Mouse (Mus musculus) kidney, embryonic 15.5 days (tissue): Measurements from ENCODE around the gene Slc1a1. TPM values are rescaled to one million over a fixed set of nuclear protein-coding genes. Genes with fewer than 3 reads are reported as not detected.

ENCODE experiments used
- ATAC-seq: fragments of 200-750 bp; cut with Nextera tagmentation; replicated peaks from 2 replicates; pipeline ENCODE4 v1.8.0; 2017; ENCODE audit warnings: moderate TSS enrichment; ENCODE audit not compliant: low FRiP score
- H3K27ac ChIP-seq: fragments of 300-500 bp; sonication (generic); 2 replicates; pipeline ENCODE4 v1.5.1; 2015; ENCODE audit warnings: mild to moderate bottlenecking, inconsistent platforms
- H3K27me3 ChIP-seq: fragments of 300-500 bp; sonication (generic); 2 replicates; pipeline ENCODE4 v1.6.1; 2015; ENCODE audit warnings: inconsistent platforms
- H3K36me3 ChIP-seq: fragments of 300-500 bp; sonication (generic); 2 replicates; pipeline ENCODE4 v1.6.1; 2015; ENCODE audit warnings: inconsistent platforms
- H3K4me1 ChIP-seq: fragments of 300-500 bp; sonication (generic); 2 replicates; pipeline ENCODE4 v1.6.1; 2015; ENCODE audit warnings: inconsistent platforms
- H3K4me2 ChIP-seq: fragments of 300-500 bp; sonication (generic); 2 replicates; pipeline ENCODE4 v1.6.1; 2015; ENCODE audit warnings: moderate library complexity, mild to moderate bottlenecking, inconsistent platforms
- H3K4me3 ChIP-seq: fragments of 300-500 bp; sonication (generic); replicated peaks from 2 replicates; pipeline ENCODE4 v1.5.1; 2015; ENCODE audit warnings: mild to moderate bottlenecking, inconsistent platforms
- H3K9ac ChIP-seq: fragments of 300-500 bp; sonication (generic); 2 replicates; pipeline ENCODE4 v1.6.1; 2015; ENCODE audit warnings: mild to moderate bottlenecking, inconsistent platforms
- H3K9me3 ChIP-seq: fragments of 300-500 bp; sonication (generic); replicated peaks from 2 replicates; pipeline ENCODE4 v1.6.1; 2016; ENCODE audit warnings: inconsistent platforms
- WGBS: fragments of 180-500 bp; shearing (Covaris S2); methylation state at CpG from one replicate; pipeline ENCODE4 v1.1.7; 2015; ENCODE audit warnings: mixed read lengths; 5-methylcytosine and 5-hydroxymethylcytosine counted together
- polyA plus RNA-seq: library from polyadenylated mRNA; unstranded; fragments of >200 nt; fragmentation: Nextera tagmentation; extraction: Ambion mirVana; gene quantifications from 2 replicates; pipeline ENCODE4 v1.2.1, GENCODE M21; 2015

Gene Slc1a1
- polyA plus RNA-seq, 1 experiment from 2014 or later, result 3.9 TPM

- Histone ChIP-seq H3K27ac (no peak overlapping the region), H3K4me1 (no peaks in the 10 kb centered on the region), H3K27me3 (peaks cover 3% of the 10 kb centered on the region; the same call in 1 of the 2 replicates), H3K4me2 (no peak overlapping the region), H3K36me3 (no peaks in the 10 kb centered on the region), H3K9ac (no peak overlapping the region), H3K9me3 (no peaks in the 10 kb centered on the region), H3K4me3 (no peak overlapping the region)
- 93% methylated on average over 10 of the region's 10 CpGs for WGBS
- no peak for ATAC-seq
Observed at GRCm38 (mm10) chr19:28863626-28864025, 28.8 kb downstream of the Slc1a1 start.

GRCm38 (mm10) chr19:28864981-28865380 is 30.1 kb downstream of the Slc1a1 start:
- no peaks in the 10 kb centered on the region for H3K36me3 ChIP-seq
- no peak overlapping the region for H3K4me2 ChIP-seq
- no peaks in the 10 kb centered on the region for H3K9me3 ChIP-seq
- H3K9ac ChIP-seq, result no peak overlapping the region
- H3K27me3 ChIP-seq, result peaks cover 3% of the 10 kb centered on the region; the same call in 1 of the 2 replicates
- no peak overlapping the region for H3K4me3 ChIP-seq
- no peaks in the 10 kb centered on the region for H3K4me1 ChIP-seq
- WGBS, result 71% methylated on average over 6 of the region's 6 CpGs
- H3K27ac ChIP-seq, result no peak overlapping the region
- ATAC-seq, result no peak

GRCm38 (mm10) chr19:28865501-28865900 is 30.7 kb downstream of the Slc1a1 start:
- Histone ChIP-seq H3K27me3 (peaks cover 3% of the 10 kb centered on the region; the same call in 1 of the 2 replicates), H3K36me3 (no peaks in the 10 kb centered on the region), H3K4me1 (no peaks in the 10 kb centered on the region), H3K4me3 (no peak overlapping the region), H3K9ac (no peak overlapping the region), H3K9me3 (no peaks in the 10 kb centered on the region), H3K27ac (no peak overlapping the region), H3K4me2 (no peak overlapping the region)
- no peak for ATAC-seq
- 82% methylated on average over 1 of the region's 1 CpGs for WGBS

DNA sequence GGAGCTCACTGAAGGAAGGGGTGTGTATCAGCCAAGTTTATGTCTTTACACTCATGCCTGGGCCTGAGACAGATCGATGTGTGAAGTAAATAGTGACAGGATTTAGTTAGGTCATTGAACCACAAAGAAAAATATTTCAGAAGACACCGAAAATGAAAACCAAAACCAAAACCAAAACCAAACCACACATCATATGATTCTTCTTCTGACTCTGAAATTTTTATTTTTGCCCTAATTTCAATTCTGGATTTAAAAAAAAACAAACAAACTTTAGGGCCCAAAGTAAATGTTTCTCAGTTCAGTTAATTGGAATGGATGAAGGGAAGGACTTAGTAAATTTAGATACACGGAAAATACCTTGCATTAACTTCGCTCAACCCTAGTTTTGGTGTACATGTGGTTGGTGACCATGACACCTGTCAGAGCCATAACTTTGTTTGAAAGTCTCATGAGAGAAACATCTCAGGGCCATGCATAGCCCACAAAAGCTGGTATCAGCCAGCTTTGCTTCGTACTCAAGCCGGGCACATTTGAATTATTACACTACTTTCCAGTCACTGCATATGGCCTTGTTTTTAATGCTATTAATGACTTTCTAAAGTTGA is 34.5 kb downstream of the Slc1a1 start:
- no peak overlapping the region for H3K4me3 ChIP-seq
- ATAC-seq, result no peak
- H3K27ac ChIP-seq, result no peak overlapping the region
- no peak overlapping the region for H3K4me2 ChIP-seq
- peaks cover 3% of the 10 kb centered on the region; the same call in 1 of the 2 replicates for H3K27me3 ChIP-seq
- H3K4me1 ChIP-seq, result no peaks in the 10 kb centered on the region
- no peaks in the 10 kb centered on the region for H3K9me3 ChIP-seq
- H3K36me3 ChIP-seq, result no peaks in the 10 kb centered on the region
- no peak overlapping the region for H3K9ac ChIP-seq
- WGBS, result 90% methylated on average over 6 of the region's 6 CpGs

DNA sequence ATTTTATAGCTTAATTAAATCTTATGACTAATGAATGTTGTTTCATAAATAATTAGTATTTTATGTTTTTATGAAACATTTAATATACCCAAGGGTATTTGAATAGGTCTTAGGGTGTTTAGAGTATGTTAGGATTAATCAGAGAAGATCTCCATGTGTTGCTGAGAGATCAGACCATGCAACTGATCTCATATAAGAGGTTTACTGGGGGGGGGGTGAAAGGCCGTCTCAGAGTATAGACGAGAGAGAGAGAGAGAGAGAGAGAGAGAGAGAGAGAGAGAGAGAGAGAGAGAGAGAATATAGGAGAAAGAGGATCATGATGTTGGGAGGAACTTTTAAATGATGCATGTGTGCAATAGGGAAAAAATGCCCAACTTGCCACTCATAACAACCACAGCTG is 35.5 kb downstream of the Slc1a1 start:
- no peak for ATAC-seq

GRCm38 (mm10) chr19:28879476-28879875 is 44.6 kb downstream of the Slc1a1 start:
- no peaks in the 10 kb centered on the region for H3K4me1 ChIP-seq

More for the DNA sequence above, 35.5 kb downstream of the Slc1a1 start:
- no peaks in the 10 kb centered on the region for H3K36me3 ChIP-seq
- no peak overlapping the region for H3K9ac ChIP-seq
- no peak overlapping the region for H3K4me3 ChIP-seq
- 77% methylated on average over 2 of the region's 2 CpGs for WGBS
- H3K9me3 ChIP-seq, result no peaks in the 10 kb centered on the region
- no peak overlapping the region for H3K27ac ChIP-seq
- no peak overlapping the region for H3K4me2 ChIP-seq
- H3K4me1 ChIP-seq, result no peaks in the 10 kb centered on the region
- peaks cover 3% of the 10 kb centered on the region; the same call in 1 of the 2 replicates for H3K27me3 ChIP-seq

DNA sequence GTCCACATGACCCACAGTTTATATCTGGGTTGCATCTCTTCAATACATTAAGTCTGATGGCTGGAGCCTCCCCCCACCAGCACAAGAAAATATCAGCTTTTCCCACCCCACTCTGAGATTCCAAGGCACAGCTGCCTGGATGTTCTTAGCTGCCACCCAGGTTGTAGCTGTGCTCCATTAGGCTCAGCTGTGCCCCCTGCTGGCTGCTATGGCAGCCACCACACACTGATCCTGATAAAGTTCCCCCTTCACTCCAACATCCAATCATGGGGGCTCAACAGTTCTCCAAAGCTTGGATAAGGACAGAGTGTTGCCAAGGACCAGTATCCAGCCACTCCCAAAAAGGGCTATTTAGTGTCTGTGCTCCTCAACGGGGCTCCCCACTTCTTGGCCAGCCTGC is 48.3 kb downstream of the Slc1a1 start:
- no peak for ATAC-seq
- H3K27me3 ChIP-seq, result no peaks in the 10 kb centered on the region
- H3K4me1 ChIP-seq, result 0 out of 2 replicates have a peak, but pooled peaks cover 2% of the 10 kb centered on the region
- H3K27ac ChIP-seq, result no peak overlapping the region
- no peak overlapping the region for H3K4me3 ChIP-seq
- H3K4me2 ChIP-seq, result no peak overlapping the region
- H3K9ac ChIP-seq, result no peak overlapping the region
- WGBS, result 61% methylated on average over 1 of the region's 1 CpGs
- H3K36me3 ChIP-seq, result no peaks in the 10 kb centered on the region
- no peaks in the 10 kb centered on the region for H3K9me3 ChIP-seq

More at GRCm38 (mm10) chr19:28879476-28879875, 44.6 kb downstream of the Slc1a1 start:
- Histone ChIP-seq H3K27me3 (no peaks in the 10 kb centered on the region), H3K9ac (no peak overlapping the region), H3K27ac (no peak overlapping the region), H3K4me2 (no peak overlapping the region), H3K4me3 (no peak overlapping the region), H3K9me3 (no peaks in the 10 kb centered on the region), H3K36me3 (no peaks in the 10 kb centered on the region)
- WGBS, result 94% methylated on average over 2 of the region's 2 CpGs
- ATAC-seq, result no peak

GRCm38 (mm10) chr19:28888496-28888895 is 53.6 kb downstream of the Slc1a1 start:
- ATAC-seq, result no peak
- no peaks in the 10 kb centered on the region for H3K36me3 ChIP-seq
- 53% methylated on average over 1 of the region's 1 CpGs for WGBS
- no peak overlapping the region for H3K9ac ChIP-seq
- H3K27me3 ChIP-seq, result no peaks in the 10 kb centered on the region
- H3K4me2 ChIP-seq, result no peak overlapping the region
- H3K27ac ChIP-seq, result no peak overlapping the region
- no peak overlapping the region for H3K4me3 ChIP-seq
- H3K4me1 ChIP-seq, result 0 out of 2 replicates have a peak, but pooled peaks cover 2% of the 10 kb centered on the region
- no peaks in the 10 kb centered on the region for H3K9me3 ChIP-seq

GRCm38 (mm10) chr19:28889251-28889650 is 54.4 kb downstream of the Slc1a1 start:
- Histone ChIP-seq H3K27ac (no peak overlapping the region), H3K4me1 (0 out of 2 replicates have a peak, but pooled peaks cover 2% of the 10 kb centered on the region), H3K9ac (no peak overlapping the region), H3K36me3 (no peaks in the 10 kb centered on the region), H3K9me3 (no peaks in the 10 kb centered on the region), H3K27me3 (no peaks in the 10 kb centered on the region), H3K4me3 (no peak overlapping the region), H3K4me2 (no peak overlapping the region)
- WGBS, result 63% methylated on average over 3 of the region's 3 CpGs
- ATAC-seq, result no peak

DNA sequence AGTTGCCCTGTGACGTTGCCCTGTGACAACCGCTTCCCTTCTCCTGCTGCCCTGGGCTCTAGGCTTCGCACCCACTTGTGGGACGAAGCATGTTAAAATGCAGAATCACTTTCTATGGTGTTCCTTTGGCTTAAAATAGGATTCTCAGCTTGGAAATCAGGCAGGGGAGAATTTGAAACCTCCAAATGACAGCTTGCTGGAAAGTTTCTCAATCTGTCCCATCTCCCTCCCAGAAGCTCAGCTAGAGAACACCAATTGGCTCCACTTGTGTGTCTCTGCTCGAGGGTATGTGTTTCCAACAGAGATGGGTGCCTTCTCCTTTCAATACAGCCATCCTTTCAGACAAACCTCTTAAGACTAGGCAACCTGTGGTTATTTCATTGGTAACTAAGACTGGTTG is 56.4 kb downstream of the Slc1a1 start:
- WGBS, result 68% methylated on average over 5 of the region's 5 CpGs
- H3K9me3 ChIP-seq, result no peaks in the 10 kb centered on the region
- H3K9ac ChIP-seq, result no peak overlapping the region
- H3K4me1 ChIP-seq, result 0 out of 2 replicates have a peak, but pooled peaks cover 2% of the 10 kb centered on the region
- no peaks in the 10 kb centered on the region for H3K27me3 ChIP-seq
- H3K36me3 ChIP-seq, result no peaks in the 10 kb centered on the region
- H3K4me2 ChIP-seq, result no peak overlapping the region
- no peak overlapping the region for H3K27ac ChIP-seq
- no peak overlapping the region for H3K4me3 ChIP-seq
- ATAC-seq, result no peak

GRCm38 (mm10) chr19:28891864-28892263 is 57.0 kb downstream of the Slc1a1 start:
- H3K36me3 ChIP-seq, result no peaks in the 10 kb centered on the region
- no peak overlapping the region for H3K4me2 ChIP-seq
- H3K4me1 ChIP-seq, result 0 out of 2 replicates have a peak, but pooled peaks cover under 1% of the 10 kb centered on the region
- H3K27ac ChIP-seq, result no peak overlapping the region
- H3K9me3 ChIP-seq, result no peaks in the 10 kb centered on the region
- H3K27me3 ChIP-seq, result no peaks in the 10 kb centered on the region
- H3K4me3 ChIP-seq, result no peak overlapping the region
- 92% methylated on average over 1 of the region's 1 CpGs for WGBS
- ATAC-seq, result no peak
- H3K9ac ChIP-seq, result no peak overlapping the region

DNA sequence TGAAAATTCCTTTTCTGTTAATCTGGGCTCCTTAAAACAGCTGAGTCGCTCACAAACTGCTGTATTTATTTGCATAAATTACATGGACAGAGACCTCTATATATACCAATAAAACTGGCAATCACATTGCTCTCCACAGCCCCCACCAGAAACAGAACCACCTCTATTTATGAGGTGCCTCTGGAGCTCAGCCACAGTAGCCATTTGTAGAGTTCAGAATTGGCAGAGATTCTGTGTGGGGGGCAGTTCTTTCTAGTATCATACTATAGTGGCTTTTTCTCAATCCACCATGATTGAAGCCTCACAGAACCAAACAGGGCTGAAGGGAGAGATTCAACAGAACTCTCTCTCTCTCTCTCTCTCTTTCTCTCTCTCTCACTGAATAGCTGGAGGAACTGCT is 61.8 kb downstream of the Slc1a1 start:
- Histone ChIP-seq H3K27me3 (no peaks in the 10 kb centered on the region), H3K9me3 (no peaks in the 10 kb centered on the region), H3K27ac (no peak overlapping the region), H3K9ac (no peak overlapping the region), H3K4me3 (no peak overlapping the region), H3K4me1 (peaks cover 2% of the 10 kb centered on the region; the same call in 1 of the 2 replicates), H3K36me3 (no peaks in the 10 kb centered on the region), H3K4me2 (no peak overlapping the region)
- no peak for ATAC-seq
- 55% methylated on average over 1 of the region's 1 CpGs for WGBS

GRCm38 (mm10) chr19:28897497-28897896 is 62.6 kb downstream of the Slc1a1 start:
- ATAC-seq, result no peak
- no peak overlapping the region for H3K9ac ChIP-seq
- H3K9me3 ChIP-seq, result no peaks in the 10 kb centered on the region
- no peak overlapping the region for H3K27ac ChIP-seq
- peaks cover 9% of the 10 kb centered on the region for H3K4me1 ChIP-seq
- 80% methylated on average over 9 of the region's 9 CpGs for WGBS
- H3K4me3 ChIP-seq, result no peak overlapping the region
- no peaks in the 10 kb centered on the region for H3K36me3 ChIP-seq
- no peak overlapping the region for H3K4me2 ChIP-seq
- no peaks in the 10 kb centered on the region for H3K27me3 ChIP-seq
